Mouse (Mus musculus): Measurements from ENCODE around the gene Carm1. TPM values are rescaled to one million over a fixed set of nuclear protein-coding genes. Genes with fewer than 3 reads are reported as not detected.

Gene Carm1
- polyA plus RNA-seq, 1 experiment from 2014 or later, result 42.0 TPM

GRCm38 (mm10) chr9:21545916-21546788, 542 bp upstream of the Carm1 start:
- H3K9me3 ChIP-seq (ENCODE audit: control insufficient read depth, low read length), result no peaks in the 10 kb centered on the region
- peak overlapping the region; percentile 98 for H3K27ac ChIP-seq (replicated peaks; ENCODE audit: low read depth, low read length)
- DNase-seq (peak; percentile 99), ATAC-seq (ENCODE audit: low FRiP score, low TSS enrichment) (peak; percentile 95)
- H3K9ac ChIP-seq (replicated peaks; ENCODE audit: low read length), result peak overlapping the region; percentile 94
- under 1% methylated on average over 66 of the region's 67 CpGs for WGBS
- peak overlapping the region; percentile 67 for H3K4me2 ChIP-seq (ENCODE audit: low read length)
- no peaks in the 10 kb centered on the region for H3K27me3 ChIP-seq (ENCODE audit: control insufficient read depth, insufficient read depth, low read length)
- peaks cover 18% of the 10 kb centered on the region for H3K4me1 ChIP-seq (ENCODE audit: control insufficient read depth, insufficient read depth, low read length)
- H3K4me3 ChIP-seq (replicated peaks; ENCODE audit: low read depth, low read length), result peak overlapping the region; percentile 74
- peaks cover 8% of the 10 kb centered on the region for H3K36me3 ChIP-seq (ENCODE audit: control insufficient read depth, insufficient read depth, low read length)

- DNase-seq, result peak; percentile 80
- Histone ChIP-seq H3K9ac (replicated peaks; ENCODE audit: low read length) (peak overlapping the region; percentile 94), H3K36me3 (ENCODE audit: control insufficient read depth, insufficient read depth, low read length) (peaks cover 13% of the 10 kb centered on the region), H3K4me3 (replicated peaks; ENCODE audit: low read depth, low read length) (peak overlapping the region; percentile 74), H3K4me2 (ENCODE audit: low read length) (peak overlapping the region; percentile 67), H3K27me3 (ENCODE audit: control insufficient read depth, insufficient read depth, low read length) (no peaks in the 10 kb centered on the region), H3K4me1 (ENCODE audit: control insufficient read depth, insufficient read depth, low read length) (peaks cover 18% of the 10 kb centered on the region), H3K9me3 (ENCODE audit: control insufficient read depth, low read length) (no peaks in the 10 kb centered on the region), H3K27ac (replicated peaks; ENCODE audit: low read depth, low read length) (peak overlapping the region; percentile 98)
- peak; percentile 32 for ATAC-seq (ENCODE audit: low FRiP score, low TSS enrichment)
- under 1% methylated on average over 61 of the region's 66 CpGs for WGBS
Observed at GRCm38 (mm10) chr9:21547075-21547941, 614 bp downstream of the Carm1 start.

- ATAC-seq (ENCODE audit: low FRiP score, low TSS enrichment), result no peak
- Histone ChIP-seq H3K36me3 (ENCODE audit: control insufficient read depth, insufficient read depth, low read length) (peaks cover 16% of the 10 kb centered on the region), H3K9me3 (ENCODE audit: control insufficient read depth, low read length) (no peaks in the 10 kb centered on the region), H3K27ac (replicated peaks; ENCODE audit: low read depth, low read length) (no peak overlapping the region), H3K9ac (replicated peaks; ENCODE audit: low read length) (no peak overlapping the region), H3K4me2 (ENCODE audit: low read length) (no peak overlapping the region), H3K27me3 (ENCODE audit: control insufficient read depth, insufficient read depth, low read length) (no peaks in the 10 kb centered on the region), H3K4me3 (replicated peaks; ENCODE audit: low read depth, low read length) (no peak overlapping the region), H3K4me1 (ENCODE audit: control insufficient read depth, insufficient read depth, low read length) (peaks cover 10% of the 10 kb centered on the region)
- DNase-seq, result no peak
- WGBS, result 98% methylated on average over 2 of the region's 2 CpGs
Observed at GRCm38 (mm10) chr9:21551049-21551448, 4.4 kb downstream of the Carm1 start.

- no peak overlapping the region for H3K4me2 ChIP-seq (ENCODE audit: low read length)
- 94% methylated on average over 6 of the region's 6 CpGs for WGBS
- H3K27ac ChIP-seq (replicated peaks; ENCODE audit: low read depth, low read length), result no peak overlapping the region
- no peak overlapping the region for H3K9ac ChIP-seq (replicated peaks; ENCODE audit: low read length)
- 0 out of 2 replicates have a peak, but pooled peaks cover 3% of the 10 kb centered on the region for H3K4me1 ChIP-seq (ENCODE audit: control insufficient read depth, insufficient read depth, low read length)
- no peaks in the 10 kb centered on the region for H3K27me3 ChIP-seq (ENCODE audit: control insufficient read depth, insufficient read depth, low read length)
- H3K9me3 ChIP-seq (ENCODE audit: control insufficient read depth, low read length), result no peaks in the 10 kb centered on the region
- peaks cover 25% of the 10 kb centered on the region for H3K36me3 ChIP-seq (ENCODE audit: control insufficient read depth, insufficient read depth, low read length)
- ATAC-seq (ENCODE audit: low FRiP score, low TSS enrichment), result no peak
- no peak for DNase-seq
- H3K4me3 ChIP-seq (replicated peaks; ENCODE audit: low read depth, low read length), result no peak overlapping the region
Observed at GRCm38 (mm10) chr9:21553607-21554273, 7.0 kb downstream of the Carm1 start.

- Histone ChIP-seq H3K4me3 (replicated peaks; ENCODE audit: low read depth, low read length) (no peak overlapping the region), H3K4me2 (ENCODE audit: low read length) (no peak overlapping the region), H3K36me3 (ENCODE audit: control insufficient read depth, insufficient read depth, low read length) (peaks cover 23% of the 10 kb centered on the region), H3K9me3 (ENCODE audit: control insufficient read depth, low read length) (no peaks in the 10 kb centered on the region), H3K27ac (replicated peaks; ENCODE audit: low read depth, low read length) (no peak overlapping the region), H3K4me1 (ENCODE audit: control insufficient read depth, insufficient read depth, low read length) (no peaks in the 10 kb centered on the region), H3K9ac (replicated peaks; ENCODE audit: low read length) (no peak overlapping the region), H3K27me3 (ENCODE audit: control insufficient read depth, insufficient read depth, low read length) (no peaks in the 10 kb centered on the region)
- no peak for DNase-seq
- ATAC-seq (ENCODE audit: low FRiP score, low TSS enrichment), result no peak
- WGBS, result 88% methylated on average over 6 of the region's 6 CpGs
Observed at GRCm38 (mm10) chr9:21555198-21555742, 8.6 kb downstream of the Carm1 start.

GRCm38 (mm10) chr9:21556996-21557395, 10.3 kb downstream of the Carm1 start:
- 91% methylated on average over 2 of the region's 2 CpGs for WGBS
- no peak overlapping the region for H3K27ac ChIP-seq (replicated peaks; ENCODE audit: low read depth, low read length)
- H3K4me3 ChIP-seq (replicated peaks; ENCODE audit: low read depth, low read length), result no peak overlapping the region
- DNase-seq (no peak), ATAC-seq (ENCODE audit: low FRiP score, low TSS enrichment) (no peak)
- no peak overlapping the region for H3K4me2 ChIP-seq (ENCODE audit: low read length)
- H3K9ac ChIP-seq (replicated peaks; ENCODE audit: low read length), result no peak overlapping the region
- no peaks in the 10 kb centered on the region for H3K27me3 ChIP-seq (ENCODE audit: control insufficient read depth, insufficient read depth, low read length)
- no peaks in the 10 kb centered on the region for H3K9me3 ChIP-seq (ENCODE audit: control insufficient read depth, low read length)
- H3K36me3 ChIP-seq (ENCODE audit: control insufficient read depth, insufficient read depth, low read length), result peaks cover 19% of the 10 kb centered on the region
- H3K4me1 ChIP-seq (ENCODE audit: control insufficient read depth, insufficient read depth, low read length), result no peaks in the 10 kb centered on the region

- Histone ChIP-seq H3K9me3 (ENCODE audit: control insufficient read depth, low read length) (no peaks in the 10 kb centered on the region), H3K4me3 (replicated peaks; ENCODE audit: low read depth, low read length) (no peak overlapping the region), H3K36me3 (ENCODE audit: control insufficient read depth, insufficient read depth, low read length) (peaks cover 19% of the 10 kb centered on the region), H3K4me1 (ENCODE audit: control insufficient read depth, insufficient read depth, low read length) (no peaks in the 10 kb centered on the region), H3K27ac (replicated peaks; ENCODE audit: low read depth, low read length) (no peak overlapping the region), H3K9ac (replicated peaks; ENCODE audit: low read length) (no peak overlapping the region), H3K27me3 (ENCODE audit: control insufficient read depth, insufficient read depth, low read length) (no peaks in the 10 kb centered on the region), H3K4me2 (ENCODE audit: low read length) (no peak overlapping the region)
- ATAC-seq (ENCODE audit: low FRiP score, low TSS enrichment) (no peak), DNase-seq (no peak)
- 89% methylated on average over 2 of the region's 2 CpGs for WGBS
Observed at GRCm38 (mm10) chr9:21557556-21557955, 10.9 kb downstream of the Carm1 start.

- Histone ChIP-seq H3K36me3 (ENCODE audit: control insufficient read depth, insufficient read depth, low read length) (peaks cover 19% of the 10 kb centered on the region), H3K27me3 (ENCODE audit: control insufficient read depth, insufficient read depth, low read length) (no peaks in the 10 kb centered on the region), H3K27ac (replicated peaks; ENCODE audit: low read depth, low read length) (no peak overlapping the region), H3K9me3 (ENCODE audit: control insufficient read depth, low read length) (no peaks in the 10 kb centered on the region), H3K4me1 (ENCODE audit: control insufficient read depth, insufficient read depth, low read length) (no peaks in the 10 kb centered on the region), H3K9ac (replicated peaks; ENCODE audit: low read length) (no peak overlapping the region), H3K4me2 (ENCODE audit: low read length) (no peak overlapping the region), H3K4me3 (replicated peaks; ENCODE audit: low read depth, low read length) (no peak overlapping the region)
- ATAC-seq (ENCODE audit: low FRiP score, low TSS enrichment) (no peak), DNase-seq (no peak)
- 92% methylated on average over 4 of the region's 4 CpGs for WGBS
Observed at GRCm38 (mm10) chr9:21558366-21558765, 11.7 kb downstream of the Carm1 start.

Data from midbrain, embryonic 14.5 days (tissue).